24 mouse cellular contexts compared by ENCODE assay signal in genomic region chr9:32098425-32099155, GRCm38 (mm10). TPM values are rescaled to one million over a fixed set of nuclear protein-coding genes. Genes with fewer than 3 reads are reported as not detected.
DNase-seq lines count a peak whose midpoint lies in the region; ATAC-seq and TF ChIP-seq lines count a peak whose summit lies in the region.
"Had no signal": no experiment of that assay in that cellular context is flagged by ENCODE, and none has a peak within 500 bp of the region (broad histone marks: within the 10 kb centered on the region; RNA-seq: fewer than 3 reads in every experiment).

No protein-coding gene starts in this region.

- peak; percentile 6 to 18 for DNase-seq in spleen, postnatal 36 days (ENCODE audit: low spot score in 2 of 2)
- DNase-seq in spleen, adult 18-20 months = no peak
- peak; percentile 73 to 80 (median 74) for DNase-seq in liver, embryonic 14.5 days (ENCODE audit: low read depth in 3 of 3, low spot score in 3 of 3)
- DNase-seq in layer of hippocampus, postnatal 14 days (ENCODE audit: low spot score in 2 of 2) = no peak
- no peak for DNase-seq in adrenal gland, adult (ENCODE audit: inconsistent age in 2 of 2, low spot score in 1 of 2)
- DNase-seq: adrenal gland, adult 8-10 months; B cell, adult 2 months; cerebellum, adult 11-12 months; cerebellum, postnatal 36 days; gastrocnemius, postnatal 25 days; heart, postnatal 10 days; kidney, postnatal 4 days; lung, embryonic 14.5 days; lung, postnatal 4 days; right cerebral cortex, adult 18-20 months; thymus, adult 18-20 months; thymus, postnatal 4 days had no signal

- H3K27me3 ChIP-seq in liver, embryonic 14.5 days (ENCODE audit: control insufficient read depth, insufficient read depth, low read length) = no peaks in the 10 kb centered on the region
- no peaks in the 10 kb centered on the region for H3K27me3 ChIP-seq in kidney, embryonic 14.5 days (ENCODE audit: control insufficient read depth, insufficient read depth, low read length)
- H3K27me3 ChIP-seq: forebrain, embryonic 13.5 days; kidney, embryonic 15.5 days; limb, embryonic 12.5 days; midbrain, embryonic 12.5 days; neural tube, embryonic 13.5 days had no signal

- H3K9me3 ChIP-seq in liver, embryonic 14.5 days (ENCODE audit: control insufficient read depth, low read length) = no peaks in the 10 kb centered on the region
- no peaks in the 10 kb centered on the region for H3K9me3 ChIP-seq in kidney, embryonic 14.5 days (ENCODE audit: control insufficient read depth, low read length)
- H3K9me3 ChIP-seq: forebrain, embryonic 13.5 days; kidney, embryonic 15.5 days; limb, embryonic 12.5 days; midbrain, embryonic 12.5 days; neural tube, embryonic 13.5 days had no signal

- WGBS in liver, embryonic 14.5 days (ENCODE audit: insufficient replicate concordance) = 23% methylated on average over 9 of the region's 9 CpGs
- WGBS in kidney, embryonic 14.5 days = 86% methylated on average over 9 of the region's 9 CpGs

- 0 out of 2 replicates have a peak, but pooled peaks have one; percentile 65 for ATAC-seq in erythroblast, adult 5-6 weeks (replicated peaks; ENCODE audit: low FRiP score, poor library complexity, severe bottlenecking)
- peak; percentile 88 for ATAC-seq in liver, embryonic 14.5 days (ENCODE audit: insufficient read depth)
- no peak for ATAC-seq in kidney, embryonic 14.5 days (ENCODE audit: low FRiP score, low TSS enrichment)
- ATAC-seq: forebrain, embryonic 13.5 days had no signal

- no peak overlapping the region for H3K4me2 ChIP-seq in liver, embryonic 14.5 days (ENCODE audit: low read depth)
- no peak overlapping the region for H3K4me2 ChIP-seq in kidney, embryonic 14.5 days (replicated peaks; ENCODE audit: low read depth, low read length)
- H3K4me2 ChIP-seq: forebrain, embryonic 13.5 days; kidney, embryonic 15.5 days; limb, embryonic 12.5 days; lung, embryonic 14.5 days; midbrain, embryonic 12.5 days; neural tube, embryonic 13.5 days had no signal

- peak; percentile 77 for TF ChIP-seq EP300 in liver, embryonic 14.5 days (IDR thresholded peaks at IDR 0.05; ENCODE audit: low read depth)

- H3K4me1 ChIP-seq in liver, embryonic 14.5 days (replicated peaks; ENCODE audit: control insufficient read depth in 2 of 2, insufficient read depth in 2 of 2, low read length in 1 of 2) = peaks cover 27 to 39% of the 10 kb centered on the region in 2 experiments
- H3K4me1 ChIP-seq in kidney, embryonic 14.5 days (ENCODE audit: control insufficient read depth, insufficient read depth, low read length) = peaks cover 12% of the 10 kb centered on the region; the same call in 1 of the 2 replicates

- no peaks in the 10 kb centered on the region for H3K36me3 ChIP-seq in liver, embryonic 14.5 days (replicated peaks; ENCODE audit: control insufficient read depth, insufficient read depth, low read depth)
- H3K36me3 ChIP-seq in kidney, embryonic 14.5 days (ENCODE audit: control insufficient read depth, insufficient read depth, low read length) = no peaks in the 10 kb centered on the region
- H3K36me3 ChIP-seq: kidney, embryonic 15.5 days; limb, embryonic 12.5 days; midbrain, embryonic 12.5 days; neural tube, embryonic 13.5 days had no signal

- no peak for TF ChIP-seq CTCF in liver, embryonic 14.5 days (IDR thresholded peaks at IDR 0.05; ENCODE audit: low read depth)

- H3K9ac ChIP-seq in liver, embryonic 14.5 days (replicated peaks) = no peak overlapping the region
- no peak overlapping the region for H3K9ac ChIP-seq in kidney, embryonic 14.5 days (ENCODE audit: low read depth, low read length)
- H3K9ac ChIP-seq: forebrain, embryonic 13.5 days; kidney, embryonic 15.5 days; limb, embryonic 12.5 days; lung, embryonic 14.5 days; midbrain, embryonic 12.5 days; neural tube, embryonic 13.5 days had no signal

- no peak overlapping the region for H3K4me3 ChIP-seq in liver, embryonic 14.5 days (ENCODE audit: insufficient read depth in 1 of 2, low read depth in 2 of 2, low read length in 2 of 2)
- H3K4me3 ChIP-seq in kidney, embryonic 14.5 days (ENCODE audit: low read length) = no peak overlapping the region
- H3K4me3 ChIP-seq: forebrain, embryonic 13.5 days; kidney, embryonic 15.5 days; limb, embryonic 12.5 days; midbrain, embryonic 12.5 days; neural tube, embryonic 13.5 days had no signal

- peak overlapping the region; percentile 65 for H3K27ac ChIP-seq in liver, embryonic 14.5 days
- H3K27ac ChIP-seq in kidney, embryonic 14.5 days (ENCODE audit: low read depth, low read length) = no peak overlapping the region
- H3K27ac ChIP-seq: forebrain, embryonic 13.5 days; kidney, embryonic 15.5 days; limb, embryonic 12.5 days; midbrain, embryonic 12.5 days; neural tube, embryonic 13.5 days had no signal

RNA-seq across cellular contexts. Expression of gene Arhgap32, which starts 17.3 kb away (rescaled TPM):
- 1.0 and 1.9 TPM in 2 replicates for total RNA-seq in erythroblast, adult 5-6 weeks (2015; ENCODE audit: low replicate concordance)
- total RNA-seq in erythroblast, adult 5-6 weeks (2017; ENCODE audit: low replicate concordance) = 1.1 and 1.3 TPM in 2 replicates
- polyA plus RNA-seq in liver, embryonic 14.5 days (2012; rRNA removed) = 0.16 and 0.21 TPM in 2 replicates
- polyA plus RNA-seq in liver, embryonic 14.5 days (2014; fragmentation: Nextera tagmentation; extraction: Ambion mirVana) = 0.25 and 0.34 TPM in 2 replicates
- total RNA-seq in layer of hippocampus, postnatal 14 days (2021) = 100 to 1,000 TPM; 188 to 201 TPM
- polyA plus RNA-seq in kidney, embryonic 14.5 days (2014; fragmentation: Nextera tagmentation; extraction: Ambion mirVana) = 6.6 and 10.6 TPM in 2 replicates

Comparison
In these comparisons a context has a peak if more than half of its experiments do, and no peak if none do; other contexts are left out.
1. DNase-seq: peak in spleen, postnatal 36 days (2 of 2) and liver, embryonic 14.5 days (3 of 3); none in spleen, adult 18-20 months (0 of 2), layer of hippocampus, postnatal 14 days (0 of 2) and adrenal gland, adult (0 of 2).
2. RNA of gene Arhgap32, which starts 17.3 kb away (total RNA-seq): 188 to 201 TPM in layer of hippocampus, postnatal 14 days; 1.0 to 1.9 TPM in erythroblast, adult 5-6 weeks; every median in the first group is over 10 times any median in the second.